Mouse (Mus musculus) gastrocnemius, postnatal 4 days (tissue): ENCODE results near the gene Tmem175. TPM values are rescaled to one million over a fixed set of nuclear protein-coding genes. Genes with fewer than 3 reads are reported as not detected.

Experiments
- DNase-seq, 2 experiments: peaks; one replicate each; pipeline ENCODE4 v3.0.0; 2021 to 2022; ENCODE audit warnings: low spot score in 2 of 2, mixed read lengths in 2 of 2
- total RNA-seq, 2 experiments: library from RNA; stranded (reverse); gene quantifications; 2 replicates each; pipeline ENCODE4 v1.2.3; 2021

Tmem175 gene
- total RNA-seq, 2 experiments from 2014 or later: 11.3 to 12.9 TPM

GRCm38 (mm10) chr5:108676772-108677498 lies 47.4 kb downstream of the Tmem175 start:
- no peak for DNase-seq

- DNase-seq: peak in 1 of 2 experiments; percentile 62
Measured at GRCm38 (mm10) chr5:108677605-108678295, 48.2 kb downstream of the Tmem175 start.

GRCm38 (mm10) chr5:108678296-108678854 lies 48.8 kb downstream of the Tmem175 start:
- no peak for DNase-seq

GRCm38 (mm10) chr5:108679909-108680308 lies 50.3 kb downstream of the Tmem175 start:
- no peak for DNase-seq

- DNase-seq: no peak
Measured at GRCm38 (mm10) chr5:108680871-108681270, 51.3 kb downstream of the Tmem175 start.

GRCm38 (mm10) chr5:108689091-108689490 lies 59.5 kb downstream of the Tmem175 start:
- DNase-seq: no peak

- DNase-seq: no peak
Measured at GRCm38 (mm10) chr5:108691152-108691551, 61.6 kb downstream of the Tmem175 start.

- DNase-seq: peak in 1 of 2 experiments; percentile 45
Measured at GRCm38 (mm10) chr5:108692271-108692670, 62.7 kb downstream of the Tmem175 start, which contains the start of gene Fgfrl1. Gene Fgfrl1, plus strand, starts transcription at chr5:108692382.

- DNase-seq: peak; percentile 70 to 90
Measured at GRCm38 (mm10) chr5:108693872-108694288, 64.3 kb downstream of the Tmem175 start.

GRCm38 (mm10) chr5:108694352-108695261 lies 65.0 kb downstream of the Tmem175 start:
- peak in 1 of 2 experiments; percentile 52 for DNase-seq

GRCm38 (mm10) chr5:108695861-108696260 lies 66.3 kb downstream of the Tmem175 start:
- DNase-seq: no peak

GRCm38 (mm10) chr5:108696542-108696941 lies 67.0 kb downstream of the Tmem175 start:
- DNase-seq: no peak

GRCm38 (mm10) chr5:108697341-108697753 lies 67.8 kb downstream of the Tmem175 start:
- DNase-seq: no peak

Other genes with a start within 250 kb of the Tmem175 start
- gene Pde6b, start 241.4 kb upstream of the Tmem175 start, total RNA-seq: not detected
- 100 to 1,000 TPM; 548 to 659 TPM for gene Atp5k, start 195.3 kb upstream of the Tmem175 start, total RNA-seq
- 1 to 10 TPM; 4.3 to 4.5 TPM for gene Mfsd7a, start 180.9 kb upstream of the Tmem175 start, total RNA-seq
- gene Pcgf3, start 168.5 kb upstream of the Tmem175 start, total RNA-seq: 10 to 100 TPM; 87.5 to 91.3 TPM
- gene Cplx1, start 79.7 kb upstream of the Tmem175 start, total RNA-seq: under 1 TPM; 0.27 to 0.31 TPM
- gene Gak, start within 50 bp of the Tmem175 start, total RNA-seq: 10 to 100 TPM; 35.6 to 36.2 TPM
- gene Idua, start 30.6 kb downstream of the Tmem175 start, total RNA-seq: 1 to 10 TPM; 8.3 to 9.9 TPM
- gene Dgkq, start 39.9 kb downstream of the Tmem175 start, total RNA-seq: 10 to 100 TPM in 1 of 2 experiments, 1 to 10 TPM in 1; 9.7 to 12.2 TPM
- gene Slc26a1, start 45.8 kb downstream of the Tmem175 start, total RNA-seq: under 1 TPM; 0.15 to 0.36 TPM
- gene Fgfrl1, start 62.6 kb downstream of the Tmem175 start, total RNA-seq: 100 to 1,000 TPM; 172 to 194 TPM
- gene Rnf212, start 145.2 kb downstream of the Tmem175 start, total RNA-seq: not detected
- gene Tmed11, start 165.6 kb downstream of the Tmem175 start, total RNA-seq: not detected
- not detected for gene Vmn2r8, start 179.1 kb downstream of the Tmem175 start, total RNA-seq
- not detected for gene Vmn2r9, start 222.8 kb downstream of the Tmem175 start, total RNA-seq